Mouse (Mus musculus): ENCODE results near the gene Wdr93.

GRCm38 (mm10) chr7:79759766-79760165 lies 16.8 kb downstream of the Wdr93 start:
- no peak for TF ChIP-seq POLR2A (IDR thresholded peaks at IDR 0.05; ENCODE audit: insufficient read depth, low read depth, low read length)
- no peak for TF ChIP-seq CTCF (IDR thresholded peaks at IDR 0.05)
- no peak for TF ChIP-seq EP300 (IDR thresholded peaks at IDR 0.05; ENCODE audit: insufficient read depth, low read depth, low read length)
